Mouse (Mus musculus) intestine, embryonic 16.5 days (tissue): ENCODE results near the gene Slk. TPM values are rescaled to one million over a fixed set of nuclear protein-coding genes. Genes with fewer than 3 reads are reported as not detected.
"Not testable (repeated sequence)": the region's sequence is repeated elsewhere in the genome, so short reads cannot be mapped to it uniquely, and the experiment has no call there.

Source experiments
- ATAC-seq: fragments of 200-750 bp; cut with Nextera tagmentation; 2 replicates; pipeline ENCODE4 v1.8.0; 2017; ENCODE audit warnings: moderate TSS enrichment, moderate library complexity
- H3K27ac ChIP-seq: fragments of 300-500 bp; sonication (generic); 2 replicates; pipeline ENCODE4 v1.5.1; 2014; ENCODE audit warnings: mild to moderate bottlenecking, low read length
- H3K27me3 ChIP-seq: fragments of 300-500 bp; sonication (generic); replicated peaks from 2 replicates; pipeline ENCODE4 v1.6.1; 2014; ENCODE audit warnings: low read length, control low read depth, mixed read lengths; ENCODE audit not compliant: control insufficient read depth, insufficient read depth
- H3K36me3 ChIP-seq: fragments of 300-500 bp; sonication (generic); 2 replicates; pipeline ENCODE4 v1.6.1; 2014; ENCODE audit warnings: low read length, control low read depth; ENCODE audit not compliant: control insufficient read depth, insufficient read depth
- H3K4me1 ChIP-seq: fragments of 300-500 bp; sonication (generic); 2 replicates; pipeline ENCODE4 v1.6.1; 2014; ENCODE audit warnings: low read length, control low read depth, mixed read lengths; ENCODE audit not compliant: control insufficient read depth, insufficient read depth
- H3K4me2 ChIP-seq: fragments of 300-500 bp; sonication (generic); 2 replicates; pipeline ENCODE4 v1.6.1; 2014; ENCODE audit warnings: low read depth, low read length, control low read depth
- H3K4me3 ChIP-seq: fragments of 300-500 bp; sonication (generic); 2 replicates; pipeline ENCODE4 v1.5.1; 2014; ENCODE audit warnings: mild to moderate bottlenecking, low read length
- H3K9ac ChIP-seq: fragments of 300-500 bp; sonication (generic); 2 replicates; pipeline ENCODE4 v1.6.1; 2014; ENCODE audit warnings: low read depth, low read length
- H3K9me3 ChIP-seq: fragments of 300-500 bp; sonication (generic); 2 replicates; pipeline ENCODE4 v1.6.1; 2016; ENCODE audit warnings: low read length, control low read depth; ENCODE audit not compliant: control insufficient read depth
- WGBS: fragments of 180-500 bp; shearing (Covaris S2); extraction: QIAGEN DNeasy Blood & Tissue Kit; methylation state at CpG from one replicate; pipeline ENCODE4 v1.1.7; 2014; 5-methylcytosine and 5-hydroxymethylcytosine counted together
- polyA plus RNA-seq: library from polyadenylated mRNA; unstranded; fragments of >200 nt; fragmentation: Nextera tagmentation; extraction: Ambion mirVana; gene quantifications from 2 replicates; pipeline ENCODE4 v1.2.1, GENCODE M21; 2015

Slk gene
- polyA plus RNA-seq, 1 experiment from 2014 or later: 10.1 TPM

DNA sequence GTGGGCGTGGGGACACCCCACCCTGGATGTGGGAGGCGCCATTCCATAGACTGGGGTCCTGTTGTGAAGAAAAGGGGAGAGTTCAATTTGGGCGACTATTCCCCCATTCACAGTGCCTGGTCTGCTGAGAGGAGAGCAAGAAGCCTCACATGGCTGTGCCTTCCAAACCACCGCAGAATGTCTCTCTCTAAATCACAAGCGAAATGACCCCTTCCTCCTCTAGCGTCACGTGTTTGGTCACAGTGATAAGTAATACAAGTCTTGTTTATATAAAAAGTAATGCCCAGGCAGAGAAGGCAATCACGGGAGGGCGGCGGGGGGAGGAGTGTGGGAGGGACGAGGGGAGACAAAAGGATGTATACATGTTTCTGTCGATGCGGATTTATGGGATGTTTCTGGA lies 15.8 kb upstream of the Slk start:
- no peaks in the 10 kb centered on the region for H3K36me3 ChIP-seq

DNA sequence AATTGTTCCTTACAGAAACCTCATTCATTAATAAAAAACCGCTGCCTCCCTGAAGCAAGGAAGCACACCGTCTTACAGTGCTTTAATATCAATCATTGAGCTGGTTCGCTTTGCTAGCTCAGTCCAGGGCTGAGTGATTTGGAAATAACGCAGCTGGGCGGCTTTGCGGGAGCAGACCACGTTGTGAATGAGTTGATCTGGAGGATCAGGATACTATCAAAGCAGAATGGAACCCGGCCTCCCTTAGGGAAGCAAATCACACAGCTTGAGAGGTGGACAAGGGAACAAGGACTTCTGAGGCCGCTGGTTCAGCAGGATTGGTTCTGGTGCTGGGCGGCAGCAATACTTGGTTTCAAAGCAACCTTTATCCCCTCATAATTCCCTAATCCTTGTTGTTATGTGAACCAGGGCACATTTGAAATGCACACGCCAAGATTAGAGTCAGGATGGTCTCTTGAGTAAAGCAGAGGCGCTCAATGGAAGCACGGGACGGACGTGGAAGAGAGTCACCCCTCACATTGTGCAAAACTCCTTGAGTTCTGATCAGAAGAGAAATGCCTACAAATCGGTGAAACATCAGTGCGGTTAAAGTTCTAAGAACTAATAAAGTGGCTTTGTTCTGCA lies 14.3 kb upstream of the Slk start:
- Histone ChIP-seq H3K27me3 (no peaks in the 10 kb centered on the region), H3K4me3 (no peak overlapping the region), H3K36me3 (no peaks in the 10 kb centered on the region), H3K4me2 (no peak overlapping the region), H3K4me1 (peaks cover 29% of the 10 kb centered on the region), H3K27ac (no peak overlapping the region), H3K9ac (no peak overlapping the region), H3K9me3 (no peaks in the 10 kb centered on the region)
- no peak for ATAC-seq
- WGBS: 63% methylated on average over 17 of the region's 17 CpGs

More for the DNA sequence above, 15.8 kb upstream of the Slk start:
- H3K4me3 ChIP-seq: no peak overlapping the region
- no peak overlapping the region for H3K9ac ChIP-seq
- H3K27me3 ChIP-seq: no peaks in the 10 kb centered on the region
- no peak overlapping the region for H3K27ac ChIP-seq
- no peak for ATAC-seq
- peaks cover 33% of the 10 kb centered on the region for H3K4me1 ChIP-seq
- no peak overlapping the region for H3K4me2 ChIP-seq
- no peaks in the 10 kb centered on the region for H3K9me3 ChIP-seq
- WGBS: 41% methylated on average over 13 of the region's 13 CpGs

DNA sequence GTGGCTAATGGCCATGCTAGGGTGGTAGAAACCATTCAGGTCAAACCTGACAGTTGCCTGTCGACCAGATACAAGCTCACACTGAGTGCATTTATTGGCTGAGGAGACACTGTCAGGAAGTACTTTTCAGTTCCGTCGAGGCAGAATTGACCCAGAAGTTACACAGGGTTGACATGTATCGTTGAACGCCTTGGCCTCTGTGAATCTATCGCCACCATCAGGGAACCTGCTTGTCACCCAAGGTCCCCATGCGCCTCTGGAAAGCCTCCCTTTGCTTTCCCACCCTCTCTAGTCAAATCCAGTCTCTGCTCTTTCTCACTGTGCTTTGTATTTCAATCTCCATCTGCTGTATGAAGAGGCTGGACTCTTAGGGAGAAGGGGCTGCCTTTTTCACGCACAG lies 13.5 kb upstream of the Slk start:
- no peaks in the 10 kb centered on the region for H3K27me3 ChIP-seq
- ATAC-seq: no peak
- H3K4me2 ChIP-seq: no peak overlapping the region
- 79% methylated on average over 8 of the region's 8 CpGs for WGBS
- H3K27ac ChIP-seq: no peak overlapping the region
- H3K4me1 ChIP-seq: peaks cover 24% of the 10 kb centered on the region
- H3K4me3 ChIP-seq: no peak overlapping the region
- H3K9me3 ChIP-seq: no peaks in the 10 kb centered on the region
- no peak overlapping the region for H3K9ac ChIP-seq
- H3K36me3 ChIP-seq: no peaks in the 10 kb centered on the region

DNA sequence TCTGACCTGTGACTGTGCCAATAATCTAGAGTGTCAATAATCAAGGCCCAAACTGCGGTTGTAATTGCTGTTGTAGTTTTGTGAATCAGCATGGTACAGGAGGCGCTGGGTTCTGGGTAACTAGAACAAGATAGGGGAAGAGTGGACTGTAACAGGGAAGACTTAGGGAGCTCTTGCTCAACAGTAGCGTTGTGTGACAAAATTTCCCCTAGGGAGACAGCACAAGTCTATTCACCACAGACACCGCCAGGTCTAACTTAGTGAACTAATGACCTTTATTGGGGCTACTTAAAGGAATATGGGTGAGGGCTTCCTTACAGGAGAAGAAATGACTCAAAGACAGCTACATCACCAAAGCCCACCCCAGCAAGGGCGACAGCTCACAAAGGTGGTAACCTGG lies 9.4 kb upstream of the Slk start:
- H3K36me3 ChIP-seq: no peaks in the 10 kb centered on the region
- WGBS: 89% methylated on average over 5 of the region's 5 CpGs
- no peak overlapping the region for H3K4me3 ChIP-seq
- no peak for ATAC-seq
- no peaks in the 10 kb centered on the region for H3K27me3 ChIP-seq
- H3K4me1 ChIP-seq: peaks cover 9% of the 10 kb centered on the region
- H3K4me2 ChIP-seq: no peak overlapping the region
- H3K9ac ChIP-seq: no peak overlapping the region
- H3K27ac ChIP-seq: no peak overlapping the region
- H3K9me3 ChIP-seq: no peaks in the 10 kb centered on the region

DNA sequence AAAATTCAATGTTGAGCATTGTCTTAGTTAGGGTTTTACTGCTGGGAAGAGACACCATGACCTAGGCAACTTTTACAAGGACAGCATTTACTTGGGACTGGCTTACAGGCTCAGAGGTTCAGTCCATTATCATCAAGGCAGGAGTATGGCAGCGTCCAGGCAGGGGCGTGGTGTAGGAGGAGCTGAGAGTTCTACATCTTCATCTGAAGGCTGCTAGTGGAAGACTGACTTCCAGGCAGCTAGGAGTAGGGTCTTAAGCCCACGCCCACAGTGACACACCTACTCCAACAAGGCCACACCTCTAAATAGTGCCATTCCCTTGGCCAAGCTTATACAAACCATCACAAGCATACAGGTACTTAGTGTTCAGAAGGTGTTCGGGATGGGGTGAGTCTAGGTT lies 7.5 kb upstream of the Slk start:
- H3K27me3 ChIP-seq, H3K9ac ChIP-seq, H3K4me3 ChIP-seq, H3K27ac ChIP-seq, H3K4me2 ChIP-seq, H3K36me3 ChIP-seq, ATAC-seq, H3K9me3 ChIP-seq, H3K4me1 ChIP-seq: not testable (repeated sequence)
- WGBS: 69% methylated on average over 4 of the region's 4 CpGs

DNA sequence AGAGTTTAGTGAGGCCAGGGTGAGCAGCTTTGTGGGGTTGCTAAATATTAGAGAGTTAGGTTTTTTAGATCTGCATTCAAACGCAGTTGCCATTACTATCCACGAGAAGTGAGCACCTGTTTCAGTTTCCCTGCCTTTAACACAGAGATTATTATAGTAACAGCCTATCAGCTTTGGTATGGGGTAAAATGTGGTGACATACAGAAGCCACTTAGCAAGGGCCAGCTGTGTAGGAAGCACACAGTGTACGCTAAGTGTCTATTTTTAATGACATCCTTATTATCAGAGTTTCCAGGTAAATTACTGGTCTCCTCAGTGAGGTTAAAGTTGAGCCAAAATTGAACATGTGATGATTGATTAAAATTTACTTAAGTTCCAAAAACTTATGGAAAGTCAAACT lies 5.8 kb upstream of the Slk start:
- peaks cover 5% of the 10 kb centered on the region; the same call in 1 of the 2 replicates for H3K4me1 ChIP-seq
- no peak overlapping the region for H3K9ac ChIP-seq
- H3K27ac ChIP-seq: no peak overlapping the region
- H3K4me3 ChIP-seq: no peak overlapping the region
- no peak for ATAC-seq
- no peaks in the 10 kb centered on the region for H3K9me3 ChIP-seq
- no peaks in the 10 kb centered on the region for H3K27me3 ChIP-seq
- H3K4me2 ChIP-seq: no peak overlapping the region
- H3K36me3 ChIP-seq: no peaks in the 10 kb centered on the region
- WGBS: 77% methylated on average over 3 of the region's 3 CpGs

DNA sequence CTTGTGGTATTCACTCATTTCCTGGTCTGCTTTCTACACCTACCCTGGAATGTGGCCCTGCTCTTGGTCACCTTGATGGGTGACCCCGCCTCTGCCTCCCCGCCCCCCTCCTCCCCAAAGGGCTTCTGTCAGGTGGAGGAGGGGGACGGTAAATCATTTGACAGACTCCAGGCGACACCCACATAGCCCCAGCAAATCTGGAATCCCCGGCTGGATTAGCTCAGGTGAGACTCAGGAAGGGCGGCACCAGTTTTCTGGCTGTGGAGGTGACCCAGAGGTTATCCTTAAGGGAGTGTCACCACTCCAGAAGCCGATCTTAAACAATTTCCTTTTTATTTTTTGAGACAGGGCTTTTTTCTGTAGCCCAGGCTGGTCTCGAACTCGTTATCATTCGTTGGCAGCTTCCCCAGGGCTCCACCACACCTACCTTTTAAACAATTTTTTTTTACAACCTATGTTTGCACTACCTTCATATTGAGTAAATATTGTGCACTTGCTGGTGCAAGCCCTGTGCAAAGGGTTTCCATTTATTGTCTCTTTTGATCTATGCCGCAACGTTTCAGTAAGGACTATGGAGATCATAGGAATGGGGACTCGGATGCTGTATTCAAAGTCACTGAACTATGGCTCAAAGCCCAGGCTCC lies 775 bp upstream of the Slk start:
- H3K4me2 ChIP-seq: peak overlapping the region; percentile 78
- H3K27me3 ChIP-seq: no peaks in the 10 kb centered on the region
- H3K4me1 ChIP-seq: peaks cover 16% of the 10 kb centered on the region
- ATAC-seq: peak; percentile 62
- WGBS: 14% methylated on average over 13 of the region's 13 CpGs
- H3K9me3 ChIP-seq: no peaks in the 10 kb centered on the region
- no peaks in the 10 kb centered on the region for H3K36me3 ChIP-seq
- H3K9ac ChIP-seq: peak overlapping the region; percentile 97
- peak overlapping the region; percentile 79 for H3K4me3 ChIP-seq
- H3K27ac ChIP-seq: peak overlapping the region; percentile 99

DNA sequence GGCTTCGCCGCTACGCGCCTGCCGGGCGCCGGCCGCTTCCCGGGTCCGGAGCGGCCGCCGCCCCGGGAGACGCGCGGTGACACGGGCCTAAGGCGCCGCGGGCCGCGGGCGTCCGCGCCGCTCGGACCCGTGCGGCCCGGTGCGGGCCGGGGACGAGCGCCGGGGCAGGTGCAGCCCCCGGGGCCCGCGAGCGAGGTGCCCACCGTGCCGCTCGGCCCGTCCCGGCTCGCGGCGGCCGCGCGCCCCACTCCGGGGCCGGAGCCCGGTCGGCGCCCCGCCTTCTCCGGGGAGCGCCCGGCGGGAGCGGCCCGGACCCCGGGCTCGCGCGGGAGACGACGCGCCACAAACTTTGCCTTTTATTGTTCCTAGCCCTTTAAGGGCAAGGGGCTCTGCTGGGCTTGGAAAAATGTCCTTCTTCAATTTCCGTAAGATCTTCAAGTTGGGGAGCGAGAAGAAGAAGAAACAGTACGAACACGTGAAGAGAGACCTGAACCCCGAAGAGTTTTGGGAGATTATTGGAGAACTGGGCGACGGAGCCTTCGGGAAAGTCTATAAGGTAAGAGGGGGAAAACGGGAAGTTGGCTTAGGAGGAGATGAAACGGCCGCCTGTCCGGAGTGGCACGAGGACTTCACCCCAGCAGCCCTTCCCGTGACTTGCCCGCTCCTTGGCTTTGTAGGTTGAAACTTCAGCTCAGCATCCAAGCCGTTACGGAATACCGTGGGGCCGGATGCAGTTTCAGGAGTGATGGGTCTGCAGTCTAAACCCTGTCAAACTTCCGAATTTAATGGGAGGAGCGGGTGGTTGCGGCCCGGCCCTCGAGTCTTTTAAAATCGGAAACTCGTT lies 532 bp downstream of the Slk start:
- peak overlapping the region; percentile 79 for H3K4me3 ChIP-seq
- peak; percentile 69 for ATAC-seq
- under 1% methylated on average over 77 of the region's 96 CpGs for WGBS
- peak overlapping the region; percentile 99 for H3K27ac ChIP-seq
- no peaks in the 10 kb centered on the region for H3K9me3 ChIP-seq
- H3K9ac ChIP-seq: peak overlapping the region; percentile 97
- peak overlapping the region; percentile 78 for H3K4me2 ChIP-seq
- H3K36me3 ChIP-seq: no peaks in the 10 kb centered on the region
- no peaks in the 10 kb centered on the region for H3K27me3 ChIP-seq
- peaks cover 16% of the 10 kb centered on the region for H3K4me1 ChIP-seq

DNA sequence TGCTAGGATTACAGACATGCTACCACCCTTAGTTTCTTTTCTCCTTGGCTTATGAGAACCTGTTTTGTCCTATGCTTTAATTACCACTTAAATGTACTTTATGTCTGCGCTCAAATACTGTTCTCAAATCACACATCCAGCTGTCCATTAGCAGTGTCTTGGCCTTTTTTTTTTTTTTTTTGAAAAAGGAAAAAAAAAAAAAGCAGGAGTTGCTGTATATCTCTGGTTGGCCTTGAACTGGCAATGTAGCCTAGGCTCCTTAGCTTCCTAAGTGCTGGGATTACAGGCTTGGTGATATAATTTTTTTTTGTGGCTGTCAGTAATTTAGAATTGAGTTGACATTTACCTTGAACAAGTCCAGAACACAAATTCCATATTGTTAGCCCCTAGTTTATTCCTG lies 6.3 kb downstream of the Slk start:
- 91% methylated on average over 1 of the region's 1 CpGs for WGBS
- H3K4me2 ChIP-seq: no peak overlapping the region
- H3K9me3 ChIP-seq: no peaks in the 10 kb centered on the region
- peaks cover 34% of the 10 kb centered on the region for H3K4me1 ChIP-seq
- H3K9ac ChIP-seq: no peak overlapping the region
- peak overlapping the region; percentile 23; the same call in 1 of the 2 replicates for H3K27ac ChIP-seq
- H3K27me3 ChIP-seq: no peaks in the 10 kb centered on the region
- H3K4me3 ChIP-seq: no peak overlapping the region
- ATAC-seq: no peak
- no peaks in the 10 kb centered on the region for H3K36me3 ChIP-seq
